Mouse (Mus musculus) olfactory bulb, adult 2 months (tissue): ENCODE results near the gene Mapk11.

Experiments used
- CTCF ChIP-seq: fragments of 200-500 bp; IDR thresholded peaks from 2 replicates; pipeline ENCODE4 v1.5.1; 2012; ENCODE audit warnings: low read depth, mild to moderate bottlenecking, low read length, moderate library complexity; ENCODE audit not compliant: insufficient read depth
- POLR2A ChIP-seq: fragments of 200-500 bp; IDR thresholded peaks from 2 replicates; pipeline ENCODE4 v1.6.1; 2012; ENCODE audit warnings: mild to moderate bottlenecking, low read depth, low read length, moderate library complexity; ENCODE audit not compliant: insufficient read depth

DNA sequence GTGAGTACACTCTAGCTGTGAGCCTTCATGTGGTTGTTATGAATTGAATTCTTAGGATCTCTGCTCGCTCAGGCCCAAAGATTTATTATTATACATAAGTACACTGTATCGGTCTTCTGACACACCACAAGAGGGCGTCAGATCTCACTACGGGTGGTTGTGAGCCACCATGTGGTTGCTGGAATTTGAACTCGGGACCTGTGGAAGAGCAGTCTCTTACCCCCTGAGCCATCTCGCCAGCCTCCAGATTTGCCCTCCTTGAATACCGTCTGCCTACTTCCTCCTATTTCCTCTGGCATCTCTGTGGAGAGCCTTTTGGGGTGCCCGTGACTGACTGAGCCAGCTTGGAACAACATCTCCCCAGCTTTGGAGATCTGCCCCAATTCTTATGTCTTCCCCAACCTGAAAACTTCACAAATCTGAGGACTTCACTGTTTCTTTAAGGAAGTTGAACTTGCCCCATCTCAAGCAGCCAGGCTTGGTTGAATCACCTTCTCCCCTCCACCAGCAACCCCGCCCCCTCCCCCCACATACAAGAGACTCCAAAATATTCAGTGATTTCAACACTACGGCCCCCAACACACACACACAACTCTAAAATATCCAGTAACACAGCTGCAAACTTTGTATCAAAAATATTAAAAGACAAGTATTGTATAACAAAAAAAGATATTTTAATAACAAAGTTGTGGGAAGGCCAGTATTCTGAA is 32.3 kb upstream of the Mapk11 start:
- no peak for TF ChIP-seq CTCF
- no peak for TF ChIP-seq POLR2A
